Mouse (Mus musculus) kidney, adult 2 months (tissue): ENCODE results near the gene Arhgap9.

Experiments
- CTCF ChIP-seq: fragments of 200-500 bp; conservative IDR thresholded peaks from 2 replicates; pipeline ENCODE4 v1.5.1; 2011; ENCODE audit warnings: low read depth, mild to moderate bottlenecking, control low read depth, low read length, moderate library complexity, mixed read lengths; ENCODE audit not compliant: insufficient read depth, insufficient read length
- POLR2A ChIP-seq: fragments of 200-500 bp; IDR thresholded peaks from one replicate; pipeline ENCODE4 v1.6.1; 2011; ENCODE audit warnings: low read depth, low read length, control low read depth

GRCm38 (mm10) chr10:127284105-127284622 lies 37.6 kb upstream of the Arhgap9 start:
- no peak for TF ChIP-seq POLR2A
- no peak for TF ChIP-seq CTCF
